Mouse (Mus musculus) ES-Bruce4 (cell line): ENCODE data around the gene Asic5. TPM values are rescaled to one million over a fixed set of nuclear protein-coding genes. Genes with fewer than 3 reads are reported as not detected.

ENCODE experiments used
- H3K27ac ChIP-seq: 2 replicates; pipeline ENCODE4 v1.5.1; 2012; ENCODE audit warnings: low read length, inconsistent platforms; ENCODE audit not compliant: insufficient read depth
- H3K27me3 ChIP-seq: 2 replicates; pipeline ENCODE4 v1.6.1; 2012; ENCODE audit warnings: mild to moderate bottlenecking, low read length, inconsistent platforms; ENCODE audit not compliant: control insufficient read depth, poor library complexity, insufficient read depth, severe bottlenecking
- H3K36me3 ChIP-seq: 2 replicates; pipeline ENCODE4 v1.6.1; 2012; ENCODE audit warnings: inconsistent platforms, mild to moderate bottlenecking, low read length, moderate library complexity; ENCODE audit not compliant: control insufficient read depth, poor library complexity, insufficient read depth, severe bottlenecking
- H3K4me1 ChIP-seq: one replicate; pipeline ENCODE4 v1.8.1; 2011; ENCODE audit warnings: low read length; ENCODE audit not compliant: control insufficient read depth, insufficient read depth
- H3K4me3 ChIP-seq: 2 replicates; pipeline ENCODE4 v1.5.1; 2011; ENCODE audit warnings: low read depth, mild to moderate bottlenecking, low read length
- H3K9ac ChIP-seq: 2 replicates; pipeline ENCODE4 v1.6.1; 2012; ENCODE audit warnings: low read depth, mild to moderate bottlenecking, inconsistent platforms; ENCODE audit not compliant: poor library complexity, severe bottlenecking
- H3K9me3 ChIP-seq: replicated peaks from 2 replicates; pipeline ENCODE4 v1.6.1; 2012; ENCODE audit warnings: mild to moderate bottlenecking, low read length, inconsistent platforms; ENCODE audit not compliant: control insufficient read depth, poor library complexity, insufficient read depth, severe bottlenecking
- CTCF ChIP-seq: IDR thresholded peaks from one replicate; pipeline ENCODE4 v1.8.1; 2011; ENCODE audit warnings: low read depth, low read length
- EP300 ChIP-seq: IDR thresholded peaks from 2 replicates; pipeline ENCODE4 v1.6.1; 2011; ENCODE audit warnings: low read depth, low read length; ENCODE audit not compliant: insufficient read depth
- POLR2A ChIP-seq: IDR thresholded peaks from one replicate; pipeline ENCODE4 v1.8.1; 2011; ENCODE audit warnings: low read length; ENCODE audit not compliant: insufficient read depth
- polyA plus RNA-seq: library from polyadenylated mRNA; stranded (reverse); fragments of >200 nt; gene quantifications from 2 replicates; pipeline ENCODE4 v1.2.4, GENCODE M21; 2011; ENCODE audit warnings: low read depth; ENCODE audit not compliant: missing spikeins, insufficient read depth, insufficient read length

Asic5 gene
- not detected in 2 replicates for polyA plus RNA-seq

- no peak for TF ChIP-seq EP300
- TF ChIP-seq CTCF: no peak
- no peak for TF ChIP-seq POLR2A
- Histone ChIP-seq H3K27ac (no peak within 1 kb of the TSS), H3K4me3 (no peak within 1 kb of the TSS), H3K36me3 (no peaks in the 10 kb centered on the region), H3K4me1 (no peaks in the 10 kb centered on the region), H3K27me3 (no peaks in the 10 kb centered on the region), H3K9ac (no peak within 1 kb of the TSS), H3K9me3 (no peaks in the 10 kb centered on the region)
Observed at GRCm38 (mm10) chr3:81981990-81982389, at the start of gene Asic5. Asic5 (plus strand) TSS chr3:81982290.

- no peaks in the 10 kb centered on the region for H3K4me1 ChIP-seq
- no peaks in the 10 kb centered on the region for H3K9me3 ChIP-seq
- no peak overlapping the region for H3K9ac ChIP-seq
- H3K27me3 ChIP-seq: no peaks in the 10 kb centered on the region
- TF ChIP-seq EP300 (no peak), CTCF (no peak), POLR2A (no peak)
- no peak overlapping the region for H3K4me3 ChIP-seq
- H3K27ac ChIP-seq: no peak overlapping the region
- no peaks in the 10 kb centered on the region for H3K36me3 ChIP-seq
Observed at GRCm38 (mm10) chr3:81933348-81933747, 48.7 kb upstream of the Asic5 start.

DNA sequence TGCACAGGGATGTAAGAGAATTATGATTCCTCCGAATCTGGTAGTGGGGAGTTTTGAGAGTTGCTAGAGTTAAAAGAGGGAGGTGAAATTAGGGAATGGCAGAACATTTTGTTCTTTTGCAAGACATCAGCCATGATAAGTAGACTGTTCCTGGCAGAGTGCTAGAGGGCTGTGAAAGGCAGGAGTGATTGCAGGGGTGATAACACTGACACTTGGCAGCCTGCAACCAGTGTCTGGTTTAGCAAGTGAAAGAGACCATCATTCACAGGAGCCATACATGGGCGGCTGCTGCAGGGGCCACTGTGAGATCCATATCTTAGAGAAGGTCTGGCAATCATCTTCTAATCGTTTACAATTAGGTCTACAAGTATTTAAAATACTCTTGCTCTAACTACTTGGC is 43.2 kb upstream of the Asic5 start:
- no peak overlapping the region for H3K9ac ChIP-seq
- no peaks in the 10 kb centered on the region for H3K36me3 ChIP-seq
- no peaks in the 10 kb centered on the region for H3K4me1 ChIP-seq
- no peaks in the 10 kb centered on the region for H3K27me3 ChIP-seq
- no peak overlapping the region for H3K4me3 ChIP-seq
- H3K27ac ChIP-seq: no peak overlapping the region
- no peaks in the 10 kb centered on the region for H3K9me3 ChIP-seq
- TF ChIP-seq EP300 (no peak), CTCF (no peak), POLR2A (no peak)

DNA sequence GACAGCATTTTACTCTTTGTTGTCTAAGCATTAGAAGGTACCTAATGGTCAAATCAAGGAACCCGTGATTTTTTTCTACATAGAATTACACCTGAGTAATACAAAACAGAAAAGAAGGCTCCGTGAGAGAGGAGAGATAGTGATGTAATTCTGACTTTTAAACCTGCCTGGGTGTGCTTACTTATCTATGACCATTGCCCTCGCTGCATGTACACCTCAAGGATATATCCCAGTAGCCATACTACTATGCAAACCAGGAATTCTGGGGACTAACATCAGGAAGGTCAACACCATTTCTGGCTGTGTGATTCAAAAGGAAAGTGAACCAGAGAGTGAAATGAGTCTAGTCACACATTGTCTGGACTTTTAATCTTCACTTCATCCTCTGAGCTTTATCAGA is 39.7 kb upstream of the Asic5 start:
- H3K27me3 ChIP-seq: no peaks in the 10 kb centered on the region
- H3K27ac ChIP-seq: no peak overlapping the region
- no peak overlapping the region for H3K4me3 ChIP-seq
- no peak overlapping the region for H3K9ac ChIP-seq
- TF ChIP-seq CTCF (no peak), POLR2A (no peak), EP300 (no peak)
- no peaks in the 10 kb centered on the region for H3K4me1 ChIP-seq
- no peaks in the 10 kb centered on the region for H3K9me3 ChIP-seq
- H3K36me3 ChIP-seq: no peaks in the 10 kb centered on the region

GRCm38 (mm10) chr3:81943097-81943496 is 39.0 kb upstream of the Asic5 start:
- Histone ChIP-seq H3K9ac (no peak overlapping the region), H3K27ac (no peak overlapping the region), H3K27me3 (no peaks in the 10 kb centered on the region), H3K4me3 (no peak overlapping the region), H3K4me1 (no peaks in the 10 kb centered on the region), H3K36me3 (no peaks in the 10 kb centered on the region), H3K9me3 (no peaks in the 10 kb centered on the region)
- TF ChIP-seq POLR2A: no peak
- TF ChIP-seq EP300: no peak
- TF ChIP-seq CTCF: no peak

DNA sequence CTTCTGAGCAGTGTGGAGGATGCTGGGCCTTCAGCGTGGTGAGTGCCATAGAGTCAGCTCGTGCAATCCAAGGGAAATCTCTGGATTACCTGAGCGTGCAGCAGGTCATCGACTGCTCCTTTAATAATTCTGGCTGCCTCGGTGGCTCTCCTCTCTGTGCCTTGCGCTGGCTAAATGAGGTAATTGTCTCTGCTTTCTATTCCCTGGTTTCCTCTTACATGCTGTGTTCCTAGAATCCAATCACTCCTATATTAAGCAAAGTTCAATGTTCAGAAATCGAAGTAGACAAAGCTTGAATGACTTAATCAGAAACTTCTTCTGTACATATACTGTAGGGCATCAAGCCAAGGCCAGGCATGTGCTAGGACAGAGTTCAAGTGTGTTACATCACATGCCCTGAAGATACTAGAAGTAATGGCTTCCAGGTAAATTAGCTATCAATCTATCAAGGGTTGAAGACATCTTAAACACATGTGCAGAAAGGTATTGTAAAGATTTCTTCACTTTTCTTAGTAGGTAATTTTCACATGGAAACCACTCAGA is 37.2 kb upstream of the Asic5 start:
- Histone ChIP-seq H3K4me1 (no peaks in the 10 kb centered on the region), H3K27me3 (no peaks in the 10 kb centered on the region), H3K9me3 (no peaks in the 10 kb centered on the region), H3K4me3 (no peak overlapping the region), H3K9ac (no peak overlapping the region), H3K27ac (no peak overlapping the region), H3K36me3 (no peaks in the 10 kb centered on the region)
- TF ChIP-seq CTCF: no peak
- no peak for TF ChIP-seq POLR2A
- no peak for TF ChIP-seq EP300
